Mouse (Mus musculus) v-Abl transformed pro-B cells (cell line): ENCODE data around the gene Atg14.
"Not testable (repeated sequence)": the region's sequence is repeated elsewhere in the genome, so short reads cannot be mapped to it uniquely, and the experiment has no call there.

Experiments used
- in situ Hi-C, 2 experiments: fragments of 400-800 bp; cut with MboI; formaldehyde crosslinking; loops; one replicate each; pipeline ENCODE4 v1.15.1; 2025; ENCODE audit not compliant: unreplicated experiment in 2 of 2

Atg14 gene

GRCm38 (mm10) chr14:47570549-47570948, at the start of gene Atg14:
TSS of gene Atg14 (minus strand) at chr14:47570649.
- in situ Hi-C loops, result not testable (repeated sequence)

- in situ Hi-C loops, result no loop called here
Measured at GRCm38 (mm10) chr14:47618891-47619290, 48.4 kb upstream of the Atg14 start.

GRCm38 (mm10) chr14:47613254-47613653, 42.8 kb upstream of the Atg14 start:
- in situ Hi-C loops, result no loop called here

DNA sequence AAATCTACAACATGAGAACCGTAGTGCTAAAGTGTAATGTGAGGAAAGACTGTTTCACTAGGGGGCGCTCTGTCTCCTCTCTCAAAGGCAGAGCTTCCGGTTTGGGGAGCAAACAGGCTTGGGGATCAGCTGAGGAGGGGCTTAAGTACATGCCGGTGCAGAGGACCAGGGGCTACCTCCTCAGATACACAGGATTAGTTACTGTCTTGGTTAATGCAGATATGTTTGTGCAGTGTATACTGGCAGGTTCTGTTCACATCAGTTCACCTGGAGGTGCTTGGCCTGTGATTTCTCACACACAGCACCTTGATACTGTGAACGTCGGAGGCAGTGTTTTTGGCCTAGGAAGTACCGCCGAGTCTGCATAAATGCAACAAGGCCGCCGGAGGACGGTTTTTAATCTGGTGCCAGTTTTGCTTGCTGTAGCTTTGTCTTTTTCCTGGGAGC, 27.5 kb upstream of the Atg14 start:
- in situ Hi-C loops, result loop anchor here (5.0 to 25.0 kb wide), 7 partner anchors 57 to 1514 kb away; no protein-coding TSS in a partner anchor

DNA sequence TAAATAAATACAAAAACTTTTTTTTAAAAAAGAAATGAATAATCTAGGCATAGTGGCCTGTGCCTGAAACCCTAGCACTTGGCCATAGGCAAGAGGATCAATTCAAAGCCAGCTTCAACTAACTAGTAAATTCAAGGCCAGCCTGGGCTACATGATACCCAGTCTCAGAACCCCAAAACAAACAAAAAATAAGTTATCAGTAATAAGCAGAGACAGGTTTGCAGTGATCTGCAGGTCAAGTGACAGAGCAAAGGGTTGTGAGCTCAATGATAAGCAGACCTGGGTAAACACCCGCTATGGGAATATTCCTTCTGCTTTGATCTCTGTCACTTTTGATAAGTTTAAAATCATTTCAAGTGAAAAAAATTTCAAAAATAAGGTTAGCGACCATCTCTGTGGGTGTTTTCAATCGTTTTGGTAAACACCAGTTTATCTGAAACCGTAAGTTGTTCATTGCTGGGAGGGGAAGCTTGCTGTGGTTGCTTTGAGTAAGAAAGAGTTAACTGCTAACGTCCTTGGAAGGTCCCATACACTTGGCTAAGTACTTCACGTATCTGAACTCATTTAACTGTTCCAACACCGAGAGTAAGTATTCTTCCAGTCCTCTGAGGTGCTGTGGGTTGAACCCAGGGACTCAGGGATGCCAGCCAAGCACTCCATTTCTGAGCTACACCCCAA, 24.1 kb upstream of the Atg14 start:
- in situ Hi-C loops, result loop anchor here (5.0 to 25.0 kb wide), 7 partner anchors 60 to 1518 kb away; no protein-coding TSS in a partner anchor

DNA sequence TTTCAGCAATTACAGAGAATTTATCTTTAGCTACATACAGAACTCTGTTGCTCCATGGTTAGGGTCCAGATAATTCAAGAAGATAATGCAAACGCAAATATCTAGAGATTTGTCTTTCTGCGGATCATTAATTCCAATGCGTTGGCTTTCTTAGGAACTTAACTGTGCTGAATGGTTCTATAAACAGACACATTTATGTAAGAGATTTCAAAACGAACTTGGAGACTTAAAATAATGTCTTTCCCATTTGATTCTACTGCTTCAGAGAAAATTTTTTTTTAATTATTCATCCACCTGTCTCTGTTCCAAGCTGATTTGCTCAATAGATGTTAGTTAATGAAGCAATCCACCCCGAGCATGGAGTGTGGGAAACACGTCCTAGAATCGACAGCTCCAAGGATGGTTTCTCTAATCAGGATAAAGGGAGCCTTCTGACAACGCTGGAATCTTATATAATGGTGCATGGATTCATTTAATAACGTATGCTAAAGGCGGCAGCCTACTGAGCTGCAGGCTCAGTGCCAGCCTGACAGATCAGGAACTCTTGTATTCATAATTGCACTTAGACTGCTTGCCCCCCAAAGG, 20.0 kb upstream of the Atg14 start:
- in situ Hi-C loops, result loop anchor here (10.0 to 25.0 kb wide), 6 partner anchors 64 to 1522 kb away; no protein-coding TSS in a partner anchor

DNA sequence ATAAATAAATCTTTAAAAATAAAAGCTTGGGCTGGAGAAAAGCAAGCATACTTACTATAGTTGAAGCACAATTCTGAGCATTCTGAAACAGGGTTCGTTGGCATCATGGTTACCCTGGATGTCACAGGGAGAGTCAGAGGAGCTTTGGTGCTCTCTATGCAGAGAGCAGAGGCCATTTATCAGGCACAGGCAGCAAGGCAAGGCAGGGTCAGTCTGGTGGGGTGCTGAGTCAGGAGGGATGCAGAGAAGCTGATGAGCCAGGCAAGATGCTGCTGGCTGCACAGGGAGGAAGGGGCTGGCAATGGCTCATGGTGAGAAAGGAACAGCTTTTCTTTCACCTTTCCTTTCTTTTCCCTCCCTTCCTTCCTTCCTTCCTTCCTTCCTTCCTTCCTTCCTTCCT, 19.0 kb upstream of the Atg14 start:
- in situ Hi-C loops, result loop anchor here (25.0 kb wide), 4 partner anchors 473 to 1523 kb away; no protein-coding TSS in a partner anchor

GRCm38 (mm10) chr14:47584346-47584745, 13.9 kb upstream of the Atg14 start:
- in situ Hi-C loops, result loop anchor here (5.0 to 25.0 kb wide), 5 partner anchors 478 to 1528 kb away; no protein-coding TSS in a partner anchor

DNA sequence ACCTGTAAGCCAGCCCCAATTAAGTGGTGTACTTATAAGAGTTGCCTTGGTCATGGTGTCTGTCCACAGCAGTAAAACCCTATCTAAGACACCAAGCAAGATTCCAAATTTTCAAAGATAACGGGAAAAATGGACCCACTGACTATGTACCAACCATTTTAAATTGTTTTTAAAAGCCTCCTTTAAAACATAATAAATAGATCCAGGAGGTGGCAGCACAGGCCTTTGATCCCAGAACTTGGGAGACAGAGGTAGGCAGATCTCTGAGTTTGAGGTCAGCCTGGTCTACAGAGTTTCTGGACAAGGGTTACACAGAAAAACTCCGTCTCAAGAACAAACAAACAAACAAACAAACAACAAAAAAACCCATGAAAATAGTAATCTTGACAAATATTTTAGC, 11.2 kb upstream of the Atg14 start:
- in situ Hi-C loops, result loop anchor here (5.0 to 25.0 kb wide), 5 partner anchors 481 to 1531 kb away; no protein-coding TSS in a partner anchor

- in situ Hi-C loops, result loop anchor here (5.0 to 25.0 kb wide), 5 partner anchors 481 to 1531 kb away; no protein-coding TSS in a partner anchor
Measured at GRCm38 (mm10) chr14:47581280-47581679, 10.8 kb upstream of the Atg14 start.

DNA sequence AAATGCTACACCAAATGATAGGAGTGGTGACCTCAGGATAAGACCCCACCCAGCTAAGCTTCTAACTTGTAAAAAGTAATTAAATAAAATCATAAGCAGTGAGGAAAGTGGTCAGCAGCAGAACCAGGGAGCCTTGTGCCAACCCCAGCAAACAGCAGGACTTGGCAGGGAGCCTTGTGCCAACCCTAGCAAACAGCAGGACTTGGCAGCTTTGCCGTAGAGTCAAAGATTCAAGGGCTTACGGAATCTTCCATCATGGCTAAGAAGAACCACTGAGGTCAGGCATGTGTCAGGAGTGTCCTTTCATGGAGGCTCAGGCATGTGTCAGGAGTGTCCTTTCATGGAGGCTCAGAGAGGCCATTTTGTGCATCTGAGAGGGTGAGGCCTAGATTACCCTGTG, 7.6 kb upstream of the Atg14 start:
- in situ Hi-C loops, result loop anchor here (25.0 kb wide), 4 partner anchors 484 to 1534 kb away; no protein-coding TSS in a partner anchor

DNA sequence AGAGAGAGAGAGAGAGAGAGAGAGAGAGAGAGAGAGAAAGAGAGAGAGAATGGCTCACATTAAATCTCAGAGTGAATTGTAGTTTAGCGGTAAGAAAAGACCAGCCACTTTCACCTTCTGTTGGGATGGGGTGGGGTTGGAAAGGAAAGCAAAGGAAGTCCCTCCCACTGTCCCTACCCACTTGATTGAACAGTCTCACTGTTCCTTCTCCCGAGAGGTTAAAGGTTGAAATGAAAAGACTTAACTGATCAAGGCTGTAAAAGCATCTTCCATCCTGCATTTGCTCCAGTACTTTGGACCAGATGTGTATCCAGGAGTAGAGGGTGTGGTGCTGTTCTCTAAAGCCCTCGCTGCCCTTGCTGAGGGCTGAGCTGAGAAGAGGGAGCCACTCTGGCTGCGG, 6.2 kb upstream of the Atg14 start:
- in situ Hi-C loops, result loop anchor here (25.0 kb wide), 4 partner anchors 486 to 1536 kb away; no protein-coding TSS in a partner anchor

GRCm38 (mm10) chr14:47574721-47575120, 4.3 kb upstream of the Atg14 start:
- in situ Hi-C loops, result loop anchor here (25.0 kb wide), 4 partner anchors 488 to 1538 kb away; no protein-coding TSS in a partner anchor

DNA sequence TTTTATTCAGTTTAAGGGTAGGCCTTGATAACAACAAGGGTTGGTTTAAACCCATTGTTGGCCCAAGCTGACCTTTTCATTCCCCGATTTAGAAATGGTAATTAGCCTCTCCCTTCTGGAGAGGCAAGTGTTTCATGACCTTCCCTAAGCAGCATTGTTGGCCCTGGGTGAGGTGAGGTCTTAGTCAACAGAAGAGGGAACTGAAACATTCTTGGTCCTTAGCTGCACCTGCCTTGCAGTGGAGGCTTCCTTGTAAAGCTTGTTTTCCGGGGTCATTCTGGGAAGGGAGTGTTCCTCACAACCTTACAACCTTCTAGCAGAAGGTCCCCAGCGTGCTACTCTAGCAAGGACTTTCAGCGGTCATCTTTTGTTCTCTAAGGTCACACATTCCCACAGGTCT, 2.3 kb upstream of the Atg14 start:
- in situ Hi-C loops, result no loop called here

- in situ Hi-C loops, result no loop called here
Measured at GRCm38 (mm10) chr14:47567962-47568652, 2.3 kb downstream of the Atg14 start.

GRCm38 (mm10) chr14:47563106-47563505, 7.3 kb downstream of the Atg14 start:
- in situ Hi-C loops, result no loop called here

GRCm38 (mm10) chr14:47562530-47562929, 7.9 kb downstream of the Atg14 start:
- in situ Hi-C loops, result no loop called here

GRCm38 (mm10) chr14:47560714-47561113, 9.7 kb downstream of the Atg14 start:
- in situ Hi-C loops, result no loop called here

GRCm38 (mm10) chr14:47555225-47555624, 15.2 kb downstream of the Atg14 start:
- in situ Hi-C loops, result no loop called here

- in situ Hi-C loops, result no loop called here
Measured at GRCm38 (mm10) chr14:47554236-47554635, 16.2 kb downstream of the Atg14 start.

GRCm38 (mm10) chr14:47553380-47553779, 17.1 kb downstream of the Atg14 start:
- in situ Hi-C loops, result no loop called here
